Mouse (Mus musculus) limb, embryonic 13.5 days (tissue): Measurements from ENCODE around the gene BC025446. TPM values are rescaled to one million over a fixed set of nuclear protein-coding genes. Genes with fewer than 3 reads are reported as not detected.
"Not testable (repeated sequence)": the region's sequence is repeated elsewhere in the genome, so short reads cannot be mapped to it uniquely, and the experiment has no call there.

ENCODE experiments used
- ATAC-seq: fragments of 200-750 bp; cut with Nextera tagmentation; 2 replicates; pipeline ENCODE4 v1.8.0; 2017; ENCODE audit warnings: low read depth, moderate number of reproducible peaks, moderate TSS enrichment; ENCODE audit not compliant: low FRiP score
- H3K27ac ChIP-seq: fragments of 300-500 bp; sonication (generic); 2 replicates; pipeline ENCODE4 v1.5.1; 2015; ENCODE audit warnings: inconsistent platforms, mild to moderate bottlenecking, moderate library complexity
- H3K27me3 ChIP-seq: fragments of 300-500 bp; sonication (generic); 2 replicates; pipeline ENCODE4 v1.6.1; 2015; ENCODE audit warnings: mild to moderate bottlenecking, inconsistent platforms
- H3K36me3 ChIP-seq: fragments of 300-500 bp; sonication (generic); 2 replicates; pipeline ENCODE4 v1.6.1; 2015; ENCODE audit warnings: inconsistent platforms, mild to moderate bottlenecking, moderate library complexity
- H3K4me1 ChIP-seq: fragments of 300-500 bp; sonication (generic); 2 replicates; pipeline ENCODE4 v1.6.1; 2015; ENCODE audit warnings: inconsistent platforms
- H3K4me2 ChIP-seq: fragments of 300-500 bp; sonication (generic); replicated peaks from 2 replicates; pipeline ENCODE4 v1.6.1; 2015; ENCODE audit warnings: inconsistent platforms, mild to moderate bottlenecking, moderate library complexity
- H3K4me3 ChIP-seq: fragments of 300-500 bp; sonication (generic); 2 replicates; pipeline ENCODE4 v1.5.1; 2015; ENCODE audit warnings: moderate library complexity, mild to moderate bottlenecking, inconsistent platforms
- H3K9ac ChIP-seq: fragments of 300-500 bp; sonication (generic); 2 replicates; pipeline ENCODE4 v1.6.1; 2015; ENCODE audit warnings: mild to moderate bottlenecking, inconsistent platforms
- H3K9me3 ChIP-seq: fragments of 300-500 bp; sonication (generic); 2 replicates; pipeline ENCODE4 v1.6.1; 2016; ENCODE audit warnings: inconsistent platforms
- WGBS: fragments of 180-500 bp; shearing (Covaris S2); methylation state at CpG from one replicate; pipeline ENCODE4 v1.1.7; 2015; 5-methylcytosine and 5-hydroxymethylcytosine counted together
- polyA plus RNA-seq: library from polyadenylated mRNA; unstranded; fragments of >200 nt; fragmentation: Nextera tagmentation; extraction: Ambion mirVana; gene quantifications from 2 replicates; pipeline ENCODE4 v1.2.1, GENCODE M21; 2015

The BC025446 gene
- polyA plus RNA-seq, result not detected in 2 replicates

DNA sequence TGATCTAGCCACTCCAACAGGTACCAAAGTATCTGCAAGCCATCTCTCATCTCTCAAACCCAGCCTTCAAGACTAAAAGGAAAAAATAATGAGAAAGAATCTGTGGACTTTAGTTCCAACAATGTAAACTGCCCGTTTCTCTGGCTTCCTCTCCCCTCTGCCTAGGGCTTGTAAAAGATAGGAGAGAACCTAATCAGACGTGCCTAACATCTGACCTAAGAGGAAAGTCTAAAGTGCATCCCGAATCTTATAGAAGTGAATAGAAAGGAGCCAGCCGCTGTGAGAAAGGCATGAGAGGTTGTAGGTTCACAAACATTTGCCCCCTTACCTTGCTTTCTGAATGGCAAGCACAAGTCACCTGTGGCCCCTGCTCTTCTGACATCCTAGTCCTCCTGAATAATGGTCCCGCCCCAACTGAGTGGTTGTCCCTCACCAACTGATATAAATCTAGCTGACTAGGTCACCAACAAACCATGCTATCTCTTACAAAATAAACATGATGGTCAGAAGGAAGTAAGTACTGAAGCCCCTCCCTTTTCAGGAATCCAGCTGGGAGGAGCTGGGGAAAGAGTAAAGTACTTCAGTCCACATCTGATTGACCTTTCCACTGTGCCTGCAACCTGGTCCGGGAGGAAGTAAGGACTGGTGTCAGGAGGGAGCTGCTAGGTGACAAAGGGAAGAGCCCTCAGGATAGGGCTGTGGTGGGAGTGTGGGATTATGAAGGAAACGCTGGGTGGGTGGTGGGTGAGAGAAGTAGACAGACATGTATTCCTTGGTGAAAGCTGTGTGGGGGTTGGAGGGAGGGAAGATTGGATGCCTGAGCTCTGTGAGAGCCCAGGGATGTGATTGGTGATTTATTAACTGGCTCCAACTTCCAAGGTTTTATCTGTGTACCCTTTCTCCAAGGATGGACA, at the start of gene BC025446:
TSS of gene BC025446 (plus strand) at position 599 of the 914 bp plus-strand sequence.
- H3K27me3 ChIP-seq, result no peaks in the 10 kb centered on the region
- no peak for ATAC-seq
- H3K27ac ChIP-seq, result no peak within 1 kb of the TSS
- no peaks in the 10 kb centered on the region for H3K4me1 ChIP-seq
- no peak within 1 kb of the TSS for H3K9ac ChIP-seq
- no peaks in the 10 kb centered on the region for H3K36me3 ChIP-seq
- WGBS, result 80% methylated on average over 7 of the region's 7 CpGs
- no peak within 1 kb of the TSS for H3K4me2 ChIP-seq
- H3K9me3 ChIP-seq, result 0 out of 2 replicates have a peak, but pooled peaks cover 2% of the 10 kb centered on the region
- no peak within 1 kb of the TSS for H3K4me3 ChIP-seq

DNA sequence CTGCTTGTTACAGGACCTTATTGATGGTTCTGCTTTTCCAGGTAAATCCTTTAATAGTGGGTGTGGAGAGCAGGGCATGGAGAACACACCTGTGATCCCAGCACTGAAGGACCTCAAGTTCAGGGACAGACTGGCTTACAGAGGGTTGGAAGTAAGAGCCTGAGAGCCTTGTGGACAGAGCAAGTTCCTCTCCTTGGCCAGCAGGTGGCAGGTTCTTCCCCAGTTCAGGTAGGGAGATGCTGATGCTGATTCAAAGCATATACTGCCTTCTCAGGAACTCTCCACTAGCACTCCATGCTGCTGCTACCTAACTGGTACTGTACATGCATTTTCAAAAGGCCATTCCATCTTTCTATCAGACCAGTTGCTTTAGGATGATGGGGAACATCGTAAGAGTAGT, 40.7 kb upstream of the BC025446 start:
- Histone ChIP-seq H3K9ac (no peak overlapping the region), H3K27ac (no peak overlapping the region), H3K4me1 (no peaks in the 10 kb centered on the region), H3K9me3 (no peaks in the 10 kb centered on the region), H3K36me3 (no peaks in the 10 kb centered on the region), H3K4me3 (no peak overlapping the region), H3K27me3 (no peaks in the 10 kb centered on the region), H3K4me2 (no peak overlapping the region)
- WGBS, result 59% methylated on average over 1 of the region's 1 CpGs
- ATAC-seq, result no peak

GRCm38 (mm10) chr15:75186291-75186690, 29.9 kb upstream of the BC025446 start:
- Histone ChIP-seq H3K9me3 (no peaks in the 10 kb centered on the region), H3K36me3 (no peaks in the 10 kb centered on the region), H3K27ac (no peak overlapping the region), H3K27me3 (no peaks in the 10 kb centered on the region), H3K4me3 (no peak overlapping the region), H3K4me1 (no peaks in the 10 kb centered on the region), H3K4me2 (no peak overlapping the region), H3K9ac (no peak overlapping the region)
- WGBS, result 50% methylated on average over 2 of the region's 2 CpGs
- no peak for ATAC-seq

DNA sequence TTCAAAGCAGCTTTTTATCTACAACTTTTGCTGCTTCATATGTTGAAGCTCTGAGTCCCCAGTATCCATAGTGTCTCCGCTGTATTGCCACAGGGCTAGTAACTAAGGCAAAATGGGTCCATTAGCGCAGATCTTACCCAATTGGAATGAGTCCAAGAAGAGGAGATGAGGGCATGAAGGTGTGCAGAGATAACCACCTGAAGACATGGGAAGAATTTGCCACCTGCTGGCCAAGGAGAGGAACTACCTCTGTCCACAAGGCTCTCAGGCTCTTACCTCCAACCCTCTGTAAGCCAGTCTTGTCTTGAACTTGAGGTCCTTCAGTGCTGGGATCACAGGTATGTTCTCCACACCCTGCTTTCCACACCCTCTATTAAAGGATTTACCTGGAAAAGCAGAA, 27.1 kb upstream of the BC025446 start:
- Histone ChIP-seq H3K4me2 (no peak overlapping the region), H3K4me1 (no peaks in the 10 kb centered on the region), H3K9ac (no peak overlapping the region), H3K4me3 (no peak overlapping the region), H3K27ac (no peak overlapping the region), H3K9me3 (no peaks in the 10 kb centered on the region), H3K27me3 (no peaks in the 10 kb centered on the region), H3K36me3 (no peaks in the 10 kb centered on the region)
- no peak for ATAC-seq
- 72% methylated on average over 2 of the region's 2 CpGs for WGBS

GRCm38 (mm10) chr15:75190560-75190959, 25.6 kb upstream of the BC025446 start:
- H3K9ac ChIP-seq, H3K4me2 ChIP-seq, H3K4me1 ChIP-seq, H3K9me3 ChIP-seq, H3K27ac ChIP-seq, H3K4me3 ChIP-seq, H3K27me3 ChIP-seq, H3K36me3 ChIP-seq, ATAC-seq: not testable (repeated sequence)
- WGBS, result 50% methylated on average over 2 of the region's 3 CpGs

DNA sequence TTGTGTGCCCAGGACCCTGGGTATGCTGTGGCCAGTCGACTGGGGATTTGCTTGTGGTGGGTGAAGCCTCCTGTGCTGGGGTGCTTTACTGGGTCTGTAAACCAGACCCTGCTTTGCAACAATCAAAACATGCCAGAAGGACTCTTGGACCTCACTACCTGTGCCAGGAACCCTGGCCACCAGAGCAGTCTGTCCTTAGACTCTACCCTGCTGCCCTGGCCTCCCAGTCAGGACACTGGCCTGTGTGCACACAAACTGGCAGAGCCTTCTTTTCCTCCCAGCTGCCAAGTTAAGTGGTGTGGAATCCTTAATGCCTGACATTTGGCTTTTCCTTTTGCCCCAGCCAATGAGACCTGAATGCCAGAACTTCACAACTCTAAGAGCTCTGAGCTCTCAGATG, 655 bp downstream of the BC025446 start:
- WGBS, result 77% methylated on average over 1 of the region's 1 CpGs
- Histone ChIP-seq H3K9ac (no peak overlapping the region), H3K4me2 (no peak overlapping the region), H3K27me3 (no peaks in the 10 kb centered on the region), H3K36me3 (no peaks in the 10 kb centered on the region), H3K4me1 (no peaks in the 10 kb centered on the region), H3K27ac (no peak overlapping the region), H3K9me3 (0 out of 2 replicates have a peak, but pooled peaks cover 2% of the 10 kb centered on the region), H3K4me3 (no peak overlapping the region)
- ATAC-seq, result no peak

DNA sequence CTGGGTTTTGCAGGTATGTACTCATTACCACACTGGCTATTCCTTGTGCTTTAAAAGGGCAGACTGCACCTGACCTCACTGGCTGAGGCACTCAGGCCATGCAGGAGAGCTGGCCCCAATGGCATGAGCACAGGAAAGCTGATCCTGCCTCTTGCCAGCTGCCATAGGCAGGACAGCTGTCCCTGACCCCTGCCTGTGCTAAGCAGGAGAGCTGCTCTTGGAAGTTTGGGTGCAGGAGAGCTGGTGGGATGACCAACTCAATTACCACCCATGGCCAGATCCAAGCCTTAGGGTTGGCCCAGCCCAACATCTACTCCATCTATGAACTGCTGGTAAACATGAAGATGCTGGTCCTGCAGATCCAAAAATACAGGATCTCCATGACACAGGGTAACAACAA, 5.8 kb downstream of the BC025446 start:
- H3K4me3 ChIP-seq, result no peak overlapping the region
- ATAC-seq, result no peak
- no peak overlapping the region for H3K27ac ChIP-seq
- H3K4me1 ChIP-seq, result no peaks in the 10 kb centered on the region
- no peaks in the 10 kb centered on the region for H3K36me3 ChIP-seq
- no peak overlapping the region for H3K9ac ChIP-seq
- no peaks in the 10 kb centered on the region for H3K9me3 ChIP-seq
- H3K4me2 ChIP-seq, result no peak overlapping the region
- no peaks in the 10 kb centered on the region for H3K27me3 ChIP-seq

GRCm38 (mm10) chr15:75237736-75238288, 21.6 kb downstream of the BC025446 start:
- H3K9ac ChIP-seq, result no peak overlapping the region
- no peaks in the 10 kb centered on the region for H3K36me3 ChIP-seq
- no peak overlapping the region for H3K4me2 ChIP-seq
- no peaks in the 10 kb centered on the region for H3K9me3 ChIP-seq
- H3K27ac ChIP-seq, result no peak overlapping the region
- H3K27me3 ChIP-seq, result no peaks in the 10 kb centered on the region
- ATAC-seq, result no peak
- no peaks in the 10 kb centered on the region for H3K4me1 ChIP-seq
- 85% methylated on average over 3 of the region's 3 CpGs for WGBS
- no peak overlapping the region for H3K4me3 ChIP-seq

DNA sequence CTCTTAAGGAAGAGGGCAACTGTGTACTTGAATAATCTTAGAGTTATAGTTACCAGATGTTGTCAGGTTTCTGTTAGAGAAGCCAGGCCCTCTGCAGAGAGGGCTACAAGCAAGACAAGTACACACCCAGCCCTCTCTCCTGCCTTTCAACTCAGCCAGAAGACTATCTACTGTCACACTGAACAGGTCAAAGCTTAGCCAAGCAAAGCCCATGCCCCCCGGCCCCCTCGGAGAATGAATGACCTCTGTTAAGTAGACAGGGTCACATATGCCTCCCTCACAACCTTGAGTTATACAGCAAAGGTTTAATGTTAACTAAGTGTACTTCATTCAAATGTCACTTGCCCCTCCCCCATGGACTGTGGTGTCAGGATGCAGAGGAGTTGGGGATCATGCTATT, 24.4 kb downstream of the BC025446 start:
- no peak for ATAC-seq
- Histone ChIP-seq H3K4me1 (no peaks in the 10 kb centered on the region), H3K27ac (no peak overlapping the region), H3K9ac (no peak overlapping the region), H3K36me3 (no peaks in the 10 kb centered on the region), H3K4me3 (no peak overlapping the region), H3K9me3 (no peaks in the 10 kb centered on the region), H3K27me3 (no peaks in the 10 kb centered on the region), H3K4me2 (no peak overlapping the region)
- WGBS, result 38% methylated on average over 2 of the region's 2 CpGs

DNA sequence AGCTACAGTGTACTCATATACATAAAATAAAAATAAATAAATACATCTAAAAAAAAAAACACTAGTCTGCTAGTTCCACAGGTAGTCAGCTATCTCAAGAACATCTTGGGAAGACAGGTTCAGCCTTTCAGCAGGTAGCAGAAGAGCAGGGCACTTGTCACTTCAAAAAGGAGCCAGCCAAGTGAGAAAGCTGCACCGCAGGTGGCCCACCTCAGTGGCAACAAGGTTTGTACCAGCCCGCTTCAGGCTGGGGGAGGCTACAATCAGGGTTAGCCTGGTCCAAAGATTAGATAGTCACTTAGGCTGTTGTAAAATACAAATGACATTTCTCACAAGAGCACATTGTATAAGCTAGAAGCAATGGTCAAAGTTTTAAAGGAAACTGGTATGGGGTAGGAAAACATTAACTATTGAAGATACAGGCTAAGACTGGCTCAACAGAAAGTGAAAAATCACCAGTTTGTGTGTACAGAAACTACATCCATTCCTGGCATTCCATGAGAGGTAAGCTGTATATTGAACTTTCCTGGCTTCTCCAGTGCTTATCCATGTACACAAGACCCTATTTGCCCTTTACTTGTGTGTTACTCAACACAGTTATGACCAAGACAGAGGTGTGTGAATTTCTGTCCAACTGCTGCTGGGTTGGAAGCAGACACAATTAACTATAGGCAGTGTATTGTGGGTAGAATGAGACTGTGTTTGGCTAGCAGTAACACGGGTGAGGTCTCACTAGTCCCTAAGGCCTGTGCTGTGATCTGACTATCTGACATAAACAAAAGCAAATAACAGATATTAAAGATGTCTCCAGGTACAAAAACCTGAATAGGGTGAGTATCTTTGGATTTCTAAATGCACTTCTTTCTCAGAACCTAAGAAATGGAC, 26.8 kb downstream of the BC025446 start:
- Histone ChIP-seq H3K4me1 (no peaks in the 10 kb centered on the region), H3K9me3 (no peaks in the 10 kb centered on the region), H3K4me3 (no peak overlapping the region), H3K4me2 (no peak overlapping the region), H3K36me3 (no peaks in the 10 kb centered on the region), H3K27ac (no peak overlapping the region), H3K27me3 (no peaks in the 10 kb centered on the region), H3K9ac (no peak overlapping the region)
- ATAC-seq, result no peak
- 74% methylated on average over 3 of the region's 3 CpGs for WGBS

DNA sequence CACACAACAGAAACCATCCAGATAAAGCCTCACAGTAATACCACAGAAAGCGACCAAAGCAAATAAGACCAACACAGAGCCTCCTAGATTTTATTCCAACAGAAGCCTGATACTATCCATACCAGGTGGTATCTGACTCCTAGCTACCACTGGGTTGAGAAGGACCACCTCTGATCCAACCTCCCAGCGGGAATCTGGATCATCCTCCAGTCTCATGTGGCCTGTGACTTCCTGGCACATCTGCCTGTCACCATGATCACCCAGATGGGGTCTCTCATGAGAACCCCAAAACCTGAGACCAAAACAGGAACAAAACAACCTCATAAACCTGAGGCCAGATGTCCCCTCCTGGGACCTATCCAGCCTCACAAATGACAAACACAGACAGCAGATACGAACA, 38.5 kb downstream of the BC025446 start:
- H3K4me1 ChIP-seq, result no peaks in the 10 kb centered on the region
- H3K4me2 ChIP-seq, result no peak overlapping the region
- no peak overlapping the region for H3K9ac ChIP-seq
- no peaks in the 10 kb centered on the region for H3K27me3 ChIP-seq
- H3K27ac ChIP-seq, result no peak overlapping the region
- H3K36me3 ChIP-seq, result no peaks in the 10 kb centered on the region
- H3K9me3 ChIP-seq, result no peaks in the 10 kb centered on the region
- 81% methylated on average over 3 of the region's 3 CpGs for WGBS
- no peak for ATAC-seq
- H3K4me3 ChIP-seq, result no peak overlapping the region

- Histone ChIP-seq H3K27me3 (no peaks in the 10 kb centered on the region), H3K9me3 (no peaks in the 10 kb centered on the region), H3K4me2 (no peak overlapping the region), H3K4me3 (no peak overlapping the region), H3K4me1 (no peaks in the 10 kb centered on the region), H3K9ac (no peak overlapping the region), H3K36me3 (no peaks in the 10 kb centered on the region), H3K27ac (no peak overlapping the region)
- no peak for ATAC-seq
Measured at GRCm38 (mm10) chr15:75265863-75266262, 49.7 kb downstream of the BC025446 start.
